Mouse (Mus musculus): ENCODE data around the gene Gm28048.

Gm28048 gene

DNA sequence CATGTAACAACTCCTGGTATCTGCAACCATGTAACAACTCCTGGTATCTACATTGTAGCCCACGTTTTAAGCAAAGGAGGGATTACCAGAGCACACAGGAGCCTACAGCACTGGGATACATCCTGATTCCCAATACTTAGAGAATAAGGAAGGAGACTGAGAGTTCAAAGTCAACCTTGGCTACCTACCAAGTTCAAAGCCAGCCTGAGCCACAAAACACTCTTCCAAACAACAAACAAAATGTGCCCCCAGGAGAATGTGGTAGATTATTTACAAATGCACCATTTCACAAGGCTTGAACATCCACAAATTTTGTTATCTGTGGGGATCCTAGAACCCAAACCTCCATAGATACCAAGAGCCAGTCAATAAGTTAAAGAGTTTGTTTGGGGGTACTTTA lies 143.5 kb downstream of the Gm28048 start:
- DNase-seq (ENCODE audit: extremely low spot score), result no peak

GRCm38 (mm10) chr11:22836269-22836668 lies 145.6 kb downstream of the Gm28048 start:
- DNase-seq (ENCODE audit: extremely low spot score), result no peak

- DNase-seq (ENCODE audit: extremely low spot score), result no peak
Observed at GRCm38 (mm10) chr11:22832600-22832999, 149.3 kb downstream of the Gm28048 start.

DNA sequence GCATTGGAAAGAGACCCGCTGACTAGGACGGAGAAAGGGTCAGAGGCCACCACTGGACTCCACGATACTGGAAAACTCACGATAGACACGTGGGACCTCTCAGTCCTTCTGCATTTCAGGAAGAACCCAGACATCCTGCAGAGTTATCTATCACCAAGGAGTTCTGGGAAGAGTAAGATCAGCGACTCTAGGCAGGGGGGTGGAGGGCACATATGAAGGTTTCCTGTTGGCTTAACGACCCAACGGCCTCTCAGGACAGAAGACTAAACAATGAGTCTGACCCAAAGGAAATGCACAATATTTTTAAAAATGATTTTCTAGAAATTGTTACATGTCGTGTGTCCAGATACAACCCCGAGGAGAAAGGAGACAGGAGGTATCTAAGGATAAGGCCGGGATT lies 150.0 kb downstream of the Gm28048 start:
- no peak for DNase-seq (ENCODE audit: extremely low spot score)

GRCm38 (mm10) chr11:22830684-22831083 lies 151.2 kb downstream of the Gm28048 start:
- DNase-seq (ENCODE audit: extremely low spot score), result no peak

- DNase-seq (ENCODE audit: extremely low spot score), result no peak
Observed at GRCm38 (mm10) chr11:22830179-22830611, 151.7 kb downstream of the Gm28048 start.

- no peak for DNase-seq (ENCODE audit: extremely low spot score)
Observed at GRCm38 (mm10) chr11:22828988-22829632, 152.8 kb downstream of the Gm28048 start.

- no peak for DNase-seq (ENCODE audit: extremely low spot score)
Observed at GRCm38 (mm10) chr11:22827514-22828080, 154.3 kb downstream of the Gm28048 start.

DNA sequence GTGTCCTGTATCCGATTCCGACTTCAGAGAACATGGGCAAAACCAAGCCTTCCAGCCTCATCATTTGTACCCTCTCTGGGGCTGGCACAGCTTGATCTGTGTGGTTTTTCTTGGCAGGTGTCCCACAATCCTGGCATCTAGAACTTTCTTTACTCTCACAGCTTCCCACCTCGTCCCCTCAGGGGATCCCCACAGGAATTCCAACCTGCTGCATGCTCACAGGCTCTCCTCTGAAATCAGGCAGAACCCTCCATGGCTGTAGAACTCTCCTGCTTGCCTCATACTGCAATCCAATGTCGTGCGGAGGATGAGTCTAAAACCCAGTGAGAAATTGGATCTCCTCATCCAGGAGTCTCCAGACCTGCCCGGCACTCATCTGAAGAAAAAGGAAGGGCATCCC lies 155.2 kb downstream of the Gm28048 start:
- DNase-seq (ENCODE audit: extremely low spot score), result no peak

DNA sequence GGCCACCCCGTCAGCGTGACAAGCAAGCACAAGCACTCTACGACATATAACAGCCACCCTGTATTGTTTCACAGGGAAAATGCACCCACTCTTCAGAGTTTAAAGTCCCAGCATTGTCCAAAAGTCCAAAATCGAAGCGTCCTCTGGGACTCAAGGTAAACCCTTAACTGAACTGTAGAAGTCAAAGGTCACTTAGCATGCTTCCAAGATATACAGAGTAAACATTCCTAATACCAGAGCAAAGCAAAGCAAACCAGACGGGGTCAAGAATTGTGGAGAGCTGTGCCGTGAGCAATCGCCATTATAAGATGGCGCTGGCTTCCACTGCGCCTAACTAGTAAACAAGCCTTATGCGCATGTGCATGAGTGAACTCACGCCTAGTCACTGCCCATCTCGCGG lies 155.8 kb downstream of the Gm28048 start:
- DNase-seq (ENCODE audit: extremely low spot score), result no peak

- no peak for DNase-seq (ENCODE audit: extremely low spot score)
Observed at GRCm38 (mm10) chr11:22825548-22825947, 156.3 kb downstream of the Gm28048 start.

DNA sequence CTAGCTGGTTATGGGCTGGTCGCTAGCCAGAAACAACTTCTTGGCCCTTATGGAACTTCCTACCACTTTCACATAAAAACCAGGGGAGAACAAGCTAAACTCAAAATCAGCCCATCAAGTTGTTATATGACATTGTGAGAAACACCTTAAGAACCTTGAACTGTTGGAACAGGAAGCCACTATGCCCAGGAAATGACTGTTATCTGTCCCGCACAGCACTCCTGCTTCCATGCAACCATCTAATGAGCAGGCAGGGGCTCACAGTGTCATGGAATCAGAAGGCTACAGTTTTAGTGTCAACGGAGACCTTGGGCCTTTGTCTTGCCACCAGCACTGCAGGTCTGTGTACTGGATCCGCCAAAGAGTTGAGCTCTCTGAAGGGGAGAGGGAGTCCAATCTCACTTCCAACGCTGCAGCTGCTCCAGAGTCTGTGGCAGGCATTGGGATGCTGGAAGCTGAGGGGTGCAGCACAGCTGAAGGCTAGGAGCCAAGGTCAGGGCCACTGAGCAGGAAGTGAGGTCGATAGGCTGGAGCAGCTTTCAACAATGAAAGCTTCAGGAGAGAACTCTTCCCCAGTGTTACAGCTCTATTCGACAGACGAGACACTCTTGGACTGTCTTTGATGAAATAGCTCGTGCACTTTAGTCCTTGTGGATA lies 157.7 kb downstream of the Gm28048 start:
- no peak for DNase-seq (ENCODE audit: extremely low spot score)

- no peak for DNase-seq (ENCODE audit: extremely low spot score)
Observed at GRCm38 (mm10) chr11:22821243-22821642, 160.6 kb downstream of the Gm28048 start.

DNA sequence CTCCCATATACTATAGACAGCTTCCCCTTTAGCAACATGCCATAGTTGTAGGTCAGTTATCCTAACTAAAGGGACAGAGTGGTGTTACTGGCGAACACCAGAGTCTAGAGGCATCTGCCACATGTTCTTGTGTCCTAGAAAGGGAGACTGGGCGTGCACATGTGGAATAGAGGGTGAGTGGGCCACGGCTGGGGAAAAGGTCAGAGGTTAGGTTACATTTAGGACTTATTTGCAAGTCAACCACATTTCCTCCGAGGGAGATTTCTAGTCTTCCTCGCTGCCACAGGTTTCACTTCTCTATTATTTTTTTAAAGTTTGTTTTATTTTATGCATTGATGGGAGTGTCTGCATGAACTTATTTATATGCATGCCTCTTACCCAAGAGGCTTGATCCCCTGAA lies 163.5 kb downstream of the Gm28048 start:
- DNase-seq (ENCODE audit: extremely low spot score), result no peak

DNA sequence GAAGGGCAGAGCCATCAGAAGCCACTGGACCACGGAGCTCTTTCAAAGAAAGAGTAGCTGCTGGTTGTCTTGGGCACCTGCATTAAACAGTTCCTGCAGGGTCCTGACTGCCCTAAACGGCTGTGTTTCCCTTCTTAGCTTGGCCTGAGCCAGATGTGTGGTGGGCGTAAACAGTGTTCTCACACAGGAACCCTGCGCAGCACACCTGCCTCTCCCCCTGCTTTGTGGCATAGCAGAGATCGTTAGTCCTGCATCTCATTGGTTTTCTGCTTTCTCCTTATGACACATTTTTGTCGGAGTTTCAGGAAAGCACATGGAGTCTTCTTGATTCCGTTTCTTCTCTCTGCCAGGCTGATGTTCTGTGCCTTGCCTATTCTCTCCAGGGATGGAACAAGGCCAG lies 166.0 kb downstream of the Gm28048 start:
- DNase-seq (ENCODE audit: extremely low spot score), result no peak

GRCm38 (mm10) chr11:22815143-22815542 lies 166.7 kb downstream of the Gm28048 start:
- no peak for DNase-seq (ENCODE audit: extremely low spot score)

DNA sequence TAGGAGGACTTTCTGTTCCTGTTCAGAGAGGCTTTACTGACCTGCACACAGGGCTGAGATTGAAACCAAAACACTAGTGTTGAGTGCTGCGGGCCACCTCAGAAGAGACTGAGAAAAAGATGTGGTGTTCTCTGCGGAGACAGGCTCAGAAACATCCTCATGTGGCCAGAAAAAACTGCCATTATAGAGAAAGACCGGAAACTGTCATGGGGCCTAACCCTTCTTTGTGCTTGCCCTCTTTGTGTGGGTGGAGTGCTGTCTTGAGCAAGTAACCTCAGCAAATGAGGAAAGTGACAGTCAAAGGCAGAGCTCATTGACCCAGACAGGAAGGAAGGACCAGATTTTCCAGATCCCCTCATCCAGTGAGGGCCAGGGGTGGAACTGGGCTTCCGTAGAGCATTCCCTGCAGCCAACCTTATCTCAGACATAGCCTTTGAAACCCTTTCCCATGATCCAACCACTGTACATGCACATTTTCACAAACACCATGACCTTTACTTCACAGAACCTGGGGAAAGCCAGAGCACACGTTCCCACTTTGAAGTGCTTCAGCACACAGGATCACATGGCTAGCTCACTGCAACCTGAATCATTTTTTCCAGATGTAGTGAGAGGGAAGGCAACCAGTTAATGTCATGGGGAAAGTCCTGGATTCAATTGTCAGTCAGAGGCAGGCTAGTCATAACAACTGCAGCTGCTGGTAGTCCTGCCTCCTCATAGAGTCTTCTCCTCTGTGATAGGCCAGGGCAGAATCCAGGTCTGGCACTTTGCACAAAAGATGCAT lies 167.8 kb downstream of the Gm28048 start:
- no peak for DNase-seq (ENCODE audit: extremely low spot score)

DNA sequence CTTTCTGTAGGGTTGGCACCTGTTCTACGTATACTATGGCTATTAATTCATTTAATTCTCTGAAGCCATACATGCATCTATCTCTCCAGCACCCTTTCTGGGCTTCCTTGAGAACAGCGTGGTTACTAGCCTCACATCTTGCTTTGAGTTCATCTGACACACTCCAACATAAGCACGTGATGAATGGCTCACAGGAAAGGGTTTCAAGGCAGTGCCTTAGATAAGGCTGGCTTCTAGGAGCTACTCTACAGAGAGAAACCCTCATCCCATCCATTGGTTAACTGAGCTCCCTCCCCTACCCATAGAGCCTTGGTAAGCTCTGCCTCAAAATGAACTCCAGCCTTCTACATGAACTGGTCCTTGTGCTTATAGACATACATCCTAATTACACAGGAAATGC lies 168.5 kb downstream of the Gm28048 start:
- no peak for DNase-seq (ENCODE audit: extremely low spot score)

DNA sequence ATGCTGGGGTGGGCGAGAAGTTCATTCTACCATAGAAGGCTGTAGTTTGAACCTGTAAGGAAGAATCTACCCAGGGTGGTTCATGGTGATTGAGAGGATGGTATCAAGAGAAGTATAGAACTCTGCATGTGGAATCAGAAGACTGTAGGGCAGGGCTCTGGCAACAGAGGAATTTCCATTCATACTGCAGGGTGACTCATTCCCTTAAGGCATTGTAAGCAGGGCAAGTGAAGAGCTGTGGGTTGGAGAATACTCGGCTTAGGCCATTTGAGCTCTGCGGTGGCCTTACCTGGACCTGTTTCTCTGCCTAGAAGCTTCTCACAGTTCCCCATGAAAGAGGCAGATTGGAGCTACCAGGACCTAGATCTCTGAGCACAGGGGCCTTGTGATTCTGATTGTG lies 170.5 kb downstream of the Gm28048 start:
- DNase-seq (ENCODE audit: extremely low spot score), result no peak

DNA sequence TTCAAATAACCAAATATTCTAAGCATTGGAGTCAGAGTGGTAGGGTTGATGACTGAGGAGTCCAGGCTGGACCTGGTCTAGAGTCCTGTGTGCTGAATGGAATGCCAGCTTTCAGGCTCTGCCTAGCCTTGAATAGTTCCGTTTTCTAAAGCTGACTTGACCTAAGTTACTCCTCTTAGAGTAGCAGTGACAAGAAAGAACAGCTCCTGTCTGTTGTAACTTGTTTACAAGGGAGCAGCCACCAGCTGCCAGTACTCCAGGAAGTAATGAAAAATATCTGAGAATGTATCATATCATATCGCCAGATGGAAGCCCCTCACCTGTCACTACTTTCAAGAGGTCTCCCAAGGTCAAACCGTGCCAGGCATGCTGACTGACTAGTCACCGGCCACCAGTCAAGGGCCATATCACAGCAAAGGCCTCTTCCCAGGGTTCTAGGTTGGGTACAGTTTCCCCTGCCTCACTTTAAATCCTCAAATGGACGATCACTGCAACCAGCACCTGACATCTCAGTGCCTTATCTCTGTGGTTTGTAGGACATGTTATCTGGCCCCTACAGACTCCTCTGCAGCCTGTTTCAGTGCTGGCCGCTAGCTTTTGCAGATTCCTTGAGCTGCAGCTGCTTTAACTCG lies 172.3 kb downstream of the Gm28048 start:
- no peak for DNase-seq (ENCODE audit: extremely low spot score)

GRCm38 (mm10) chr11:22808040-22808439 lies 173.8 kb downstream of the Gm28048 start:
- no peak for DNase-seq (ENCODE audit: extremely low spot score)

DNA sequence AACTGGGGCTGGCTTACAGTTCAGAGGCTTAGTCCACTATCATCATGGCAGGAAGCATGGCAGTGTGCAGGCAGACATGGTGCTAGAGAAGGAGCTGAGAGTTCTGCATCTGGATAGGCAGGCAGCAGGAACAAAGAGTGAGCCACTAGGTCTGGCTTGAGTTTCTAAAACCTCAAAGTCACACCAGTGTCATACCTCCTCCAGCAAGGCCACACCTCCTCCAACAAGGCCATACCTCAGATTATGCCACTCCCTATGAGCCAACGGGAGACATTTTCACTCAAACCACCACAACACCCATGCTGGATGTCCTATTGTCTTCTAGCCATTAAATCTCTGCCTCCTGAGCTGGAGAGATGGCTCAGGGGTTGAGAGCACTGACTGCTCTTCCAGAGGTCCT lies 176.7 kb downstream of the Gm28048 start:
- no peak for DNase-seq (ENCODE audit: extremely low spot score)

Data from embryo, embryonic 9.5 days (tissue).